Mouse (Mus musculus) lung, postnatal 36 days (tissue): ENCODE data around the gene Zfp212.
A peak's percentile ranks its signal among the peaks of the same experiment; 100 is the strongest.

ENCODE experiments used
- DNase-seq: peaks from one replicate; pipeline ENCODE4 v3.0.0; 2022; ENCODE audit warnings: mixed read lengths

The Zfp212 gene

GRCm38 (mm10) chr6:47920447-47921340 is at the start of gene Zfp212:
Gene Zfp212 (plus strand): TSS chr6:47920476.
- peak; percentile 94 for DNase-seq

- no peak for DNase-seq
Measured at GRCm38 (mm10) chr6:47872266-47872665, 48.0 kb upstream of the Zfp212 start.

DNA sequence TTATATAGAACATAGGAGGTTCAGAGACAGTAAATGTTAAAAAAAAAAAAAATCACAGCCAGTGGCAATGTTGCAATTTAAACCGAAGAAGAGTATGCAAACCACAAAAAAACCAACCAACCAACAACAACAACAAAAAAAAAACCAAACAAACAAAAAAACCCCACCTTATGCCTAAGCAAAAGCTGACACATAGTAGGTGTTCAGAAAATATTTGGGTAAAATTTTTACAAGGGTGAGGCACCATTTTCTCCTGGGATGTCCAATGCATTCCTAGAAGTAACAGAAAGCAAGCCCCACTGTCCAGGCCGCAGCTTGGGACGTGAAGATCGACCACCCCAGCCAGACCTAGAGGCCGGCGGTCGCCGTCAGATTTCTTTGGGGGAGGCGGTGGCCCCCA is 43.2 kb upstream of the Zfp212 start, which contains the start of gene Zfp282:
Zfp282 (plus strand) TSS at position 147 of the 400 bp plus-strand sequence.
- DNase-seq: no peak

- peak; percentile 92 for DNase-seq
Measured at GRCm38 (mm10) chr6:47877461-47878132, 42.7 kb upstream of the Zfp212 start.

- DNase-seq: peak; percentile 9
Measured at GRCm38 (mm10) chr6:47878133-47878514, 42.2 kb upstream of the Zfp212 start.

GRCm38 (mm10) chr6:47878593-47878992 is 41.7 kb upstream of the Zfp212 start:
- DNase-seq: no peak

GRCm38 (mm10) chr6:47879049-47879716 is 41.1 kb upstream of the Zfp212 start:
- DNase-seq: no peak

DNA sequence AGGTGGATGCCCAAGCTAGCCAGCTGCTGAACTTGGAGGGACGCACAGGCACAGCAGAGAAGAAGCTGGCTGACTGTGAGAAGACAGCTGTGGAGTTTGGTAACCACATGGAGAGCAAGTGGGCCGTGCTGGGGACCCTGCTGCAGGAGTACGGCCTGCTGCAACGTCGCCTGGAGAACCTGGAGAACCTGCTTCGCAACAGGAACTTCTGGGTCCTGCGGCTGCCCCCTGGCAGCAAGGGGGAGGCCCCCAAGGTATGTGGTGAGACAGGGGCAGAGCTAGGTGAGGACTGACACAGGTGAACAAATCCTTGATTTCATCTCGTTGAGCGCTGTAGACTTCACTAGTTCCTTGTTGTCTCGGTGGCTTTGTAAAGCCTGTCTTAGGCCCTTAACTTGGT is 40.1 kb upstream of the Zfp212 start:
- DNase-seq: no peak

DNA sequence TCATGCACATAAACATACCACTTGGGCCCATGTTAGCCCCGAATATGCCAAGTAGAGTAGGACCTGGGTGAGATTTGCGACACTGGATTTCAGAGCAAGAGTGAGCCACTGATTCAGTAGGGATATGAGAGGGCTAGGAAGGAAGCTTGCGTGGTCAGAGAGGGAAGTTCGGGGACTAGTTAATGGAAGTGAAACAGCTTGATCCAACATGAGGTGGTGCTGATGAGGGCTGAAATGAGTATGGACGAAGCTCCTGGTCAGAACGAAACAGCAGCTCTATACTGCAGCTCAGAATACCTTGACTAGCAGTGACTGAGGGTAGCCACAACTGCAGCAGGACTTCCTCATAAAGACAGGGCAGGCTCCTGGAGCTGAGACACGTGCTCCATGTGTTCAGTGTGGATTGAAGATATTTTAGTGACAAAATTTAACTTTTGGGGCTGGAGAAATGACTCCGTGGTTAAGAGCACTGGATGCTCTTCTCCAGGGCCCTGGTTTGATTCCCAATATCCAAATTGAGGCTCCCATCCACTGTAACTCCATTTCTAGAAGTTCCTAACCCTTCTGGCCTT is 31.4 kb upstream of the Zfp212 start:
- no peak for DNase-seq

DNA sequence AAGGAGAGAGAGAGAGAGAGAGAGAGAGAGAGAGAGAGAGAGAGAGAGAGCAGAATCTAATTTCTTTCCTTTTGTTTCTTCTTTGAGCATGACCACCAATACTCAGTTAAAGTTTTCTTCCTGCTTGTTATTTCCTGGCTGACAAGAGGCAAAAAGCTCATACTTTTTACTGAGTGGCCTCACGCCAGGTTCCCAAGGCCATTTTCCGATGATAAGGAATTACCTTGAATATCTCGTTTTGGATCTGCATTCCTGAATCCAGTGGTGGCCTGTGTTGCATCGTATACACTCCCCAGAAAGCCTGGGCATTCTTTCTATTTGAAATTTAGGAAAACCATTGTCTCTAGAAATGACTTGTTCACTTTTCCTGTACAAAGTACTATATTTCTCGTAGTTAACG is 20.9 kb upstream of the Zfp212 start:
- DNase-seq: no peak

GRCm38 (mm10) chr6:47903587-47903986 is 16.7 kb upstream of the Zfp212 start:
- DNase-seq: no peak

DNA sequence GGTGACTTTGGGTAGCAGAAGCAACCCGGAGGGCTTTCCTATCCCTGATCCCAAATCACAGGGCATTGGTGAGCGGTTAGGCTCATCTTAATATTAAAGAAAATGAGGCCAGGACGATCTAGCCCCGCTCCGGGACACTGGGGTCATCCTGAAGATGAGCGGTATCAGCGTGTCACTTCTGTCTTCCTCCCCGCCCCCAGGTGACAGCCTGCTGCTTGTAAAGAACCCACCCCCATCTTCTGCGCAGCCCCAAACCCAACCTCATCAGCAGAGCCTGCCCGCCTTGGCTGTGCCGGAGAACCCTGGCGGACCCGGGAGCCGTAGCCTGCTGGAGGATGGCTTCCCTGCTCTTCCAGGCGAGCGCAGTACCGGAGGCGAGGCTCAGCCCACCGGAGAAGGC is 15.9 kb upstream of the Zfp212 start:
- no peak for DNase-seq

GRCm38 (mm10) chr6:47904917-47905695 is 15.2 kb upstream of the Zfp212 start:
- DNase-seq: no peak

DNA sequence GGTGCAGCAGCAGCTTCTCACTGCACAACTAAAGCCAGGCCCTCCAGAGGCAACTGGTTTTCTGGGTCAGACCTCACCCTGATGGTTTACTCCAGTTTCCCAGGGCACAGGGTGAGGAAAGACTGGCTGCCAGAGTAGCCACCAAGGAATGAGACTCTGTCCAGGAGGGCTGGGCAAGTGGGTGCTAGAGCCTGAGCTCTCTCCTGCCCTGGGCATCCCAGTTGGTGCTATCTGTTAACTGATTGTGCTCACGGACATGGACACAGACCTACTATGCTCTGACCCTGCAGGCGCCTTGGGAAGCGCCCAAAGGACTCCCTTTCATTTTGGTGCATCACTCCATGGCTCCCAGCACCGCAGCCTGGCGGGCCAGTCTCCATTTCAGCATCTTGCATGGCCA is 13.9 kb upstream of the Zfp212 start:
- no peak for DNase-seq

- DNase-seq: no peak
Measured at GRCm38 (mm10) chr6:47909007-47909406, 11.3 kb upstream of the Zfp212 start.

GRCm38 (mm10) chr6:47911650-47912049 is 8.6 kb upstream of the Zfp212 start:
- DNase-seq: no peak

DNA sequence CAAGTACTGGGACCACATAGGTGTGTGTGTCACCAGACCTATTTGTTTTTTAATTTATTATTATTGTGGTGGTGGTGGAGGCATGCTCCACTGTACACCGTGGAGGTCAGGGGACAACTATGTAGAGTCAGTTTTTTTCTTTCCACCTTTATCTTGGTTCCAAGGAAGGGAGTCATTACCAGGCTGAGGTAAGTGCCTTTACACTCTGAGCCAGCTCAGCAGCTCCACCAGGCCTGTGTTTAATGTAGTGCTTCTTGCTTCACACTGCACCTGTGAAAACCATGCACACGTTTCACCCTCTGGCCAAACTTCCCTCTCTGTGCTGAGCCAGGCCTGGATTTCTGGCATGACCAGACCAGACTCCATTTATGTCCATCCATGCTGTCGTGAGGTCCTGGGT is 7.3 kb upstream of the Zfp212 start:
- DNase-seq: no peak

DNA sequence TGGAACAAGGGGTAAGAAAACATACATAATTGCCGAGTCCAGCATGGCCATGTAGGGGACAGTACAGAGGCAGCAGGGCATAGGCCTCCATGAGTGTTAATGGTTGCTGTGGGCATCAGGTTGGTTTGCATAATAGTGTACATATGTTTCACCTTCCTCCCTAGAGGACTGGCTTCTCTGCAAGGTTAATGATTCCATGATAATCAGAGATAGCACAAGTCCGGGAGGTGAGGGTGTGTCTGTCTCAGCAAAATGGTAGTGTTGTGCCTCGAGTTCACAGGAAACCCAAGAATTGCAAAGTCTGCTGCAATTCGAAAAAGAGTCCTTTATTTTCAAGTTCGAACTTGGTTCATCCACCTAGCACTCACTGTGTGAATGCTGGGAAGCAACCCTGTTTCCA is 3.2 kb upstream of the Zfp212 start:
- no peak for DNase-seq

GRCm38 (mm10) chr6:47918768-47919274 is 1.5 kb upstream of the Zfp212 start:
- DNase-seq: peak; percentile 24

DNA sequence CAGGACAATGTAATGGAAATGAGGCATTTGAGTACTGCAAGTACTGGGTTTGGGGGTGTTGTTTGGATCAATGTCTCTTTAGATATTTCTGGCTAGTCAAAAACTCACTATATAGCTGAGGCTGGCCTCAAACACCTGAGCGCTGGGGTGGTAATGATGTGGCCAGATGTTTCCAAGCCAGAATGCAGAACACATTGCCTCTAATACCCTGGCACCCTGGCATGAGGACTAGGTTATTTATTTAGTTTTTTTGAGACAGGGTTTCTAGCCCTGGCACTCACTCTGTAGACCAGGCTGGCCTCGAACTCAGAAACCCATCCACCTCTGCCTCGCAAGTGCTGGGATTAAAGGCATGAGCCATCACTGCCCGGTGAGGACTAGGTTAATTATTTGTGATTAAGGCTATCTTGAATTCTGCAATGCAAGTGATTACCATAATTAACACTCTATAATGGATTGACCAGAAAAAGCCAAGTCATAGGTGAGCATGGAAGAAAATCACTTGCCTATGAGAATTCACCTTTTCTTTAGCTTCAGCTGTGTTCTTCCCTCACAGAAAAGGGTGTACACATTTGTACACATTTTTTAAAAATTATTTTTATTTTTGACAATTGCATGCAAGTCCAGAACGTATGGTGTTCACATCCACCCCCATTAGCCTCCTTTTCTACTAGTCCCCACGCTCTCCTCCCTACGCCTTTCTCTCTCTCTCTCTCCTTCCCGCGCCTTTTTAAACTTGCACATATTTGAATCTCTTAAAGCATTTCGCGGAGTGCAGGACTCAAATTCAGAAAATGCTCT is 430 bp upstream of the Zfp212 start:
- DNase-seq: no peak

- DNase-seq: no peak
Measured at GRCm38 (mm10) chr6:47942461-47942860, 22.2 kb downstream of the Zfp212 start.
